Mouse (Mus musculus): ENCODE data around the gene Dleu7.

DNA sequence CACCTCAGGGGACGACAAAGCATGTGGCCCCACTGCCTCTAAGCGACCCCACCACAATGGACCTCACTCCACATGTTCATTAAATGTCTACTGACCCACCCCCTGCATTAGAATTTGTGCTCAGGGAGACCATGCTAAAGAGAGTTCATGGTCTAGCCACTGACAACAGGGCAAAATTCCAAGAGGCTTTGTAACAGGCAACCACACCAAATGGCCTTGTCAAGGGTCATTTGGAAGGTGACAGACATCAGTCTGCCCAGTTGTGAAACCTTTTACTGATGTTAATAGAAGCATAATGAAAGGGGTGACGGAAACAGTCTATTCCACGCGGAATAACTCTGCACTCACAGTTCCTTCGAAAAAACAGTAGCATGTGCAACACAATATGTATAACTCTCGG lies 44.5 kb downstream of the Dleu7 start:
- TF ChIP-seq CTCF (IDR thresholded peaks at IDR 0.05): no peak
- no peak for TF ChIP-seq POLR2A (IDR thresholded peaks at IDR 0.05; ENCODE audit: insufficient read depth, low read depth, low read length)
- TF ChIP-seq EP300 (IDR thresholded peaks at IDR 0.05; ENCODE audit: insufficient read depth, low read depth, low read length): no peak

Measured in heart, adult 2 months (tissue).